Mouse (Mus musculus): ENCODE data around the gene Ykt6. TPM values are rescaled to one million over a fixed set of nuclear protein-coding genes. Genes with fewer than 3 reads are reported as not detected.

Ykt6 gene
- polyA plus RNA-seq, 1 experiment from 2014 or later: 57.9 TPM

DNA sequence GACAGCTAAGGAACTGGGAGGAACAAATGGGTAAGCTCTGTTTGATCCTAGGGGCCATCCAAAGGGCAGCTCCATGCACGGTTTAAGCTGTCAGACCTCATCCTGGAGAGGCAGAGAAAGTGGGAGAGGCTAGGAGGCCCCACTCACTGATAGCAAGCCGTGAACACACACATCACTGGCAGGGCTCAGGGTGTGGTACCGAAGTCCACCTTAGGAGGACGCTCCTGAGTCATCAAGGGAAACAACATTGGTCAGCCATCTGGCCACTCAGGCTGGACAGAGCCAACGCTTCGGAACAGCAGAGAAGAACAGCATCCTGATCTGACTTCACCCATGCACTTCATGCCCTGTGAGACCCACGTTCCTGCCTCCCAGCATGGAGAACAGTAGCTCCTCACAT is 23.6 kb downstream of the Ykt6 start:
- peaks cover 5% of the 10 kb centered on the region; the same call in 1 of the 2 replicates for H3K4me1 ChIP-seq
- H3K27me3 ChIP-seq: no peaks in the 10 kb centered on the region
- H3K36me3 ChIP-seq: no peaks in the 10 kb centered on the region
- H3K4me2 ChIP-seq (replicated peaks): no peak overlapping the region
- WGBS: 90% methylated on average over 7 of the region's 7 CpGs
- no peak overlapping the region for H3K4me3 ChIP-seq
- no peaks in the 10 kb centered on the region for H3K9me3 ChIP-seq
- no peak overlapping the region for H3K9ac ChIP-seq (replicated peaks)
- no peak overlapping the region for H3K27ac ChIP-seq (replicated peaks)
- ATAC-seq (ENCODE audit: low FRiP score, low read depth): no peak

- Histone ChIP-seq H3K9me3 (no peaks in the 10 kb centered on the region), H3K9ac (replicated peaks) (no peak overlapping the region), H3K36me3 (no peaks in the 10 kb centered on the region), H3K4me3 (no peak overlapping the region), H3K4me2 (replicated peaks) (no peak overlapping the region), H3K27ac (replicated peaks) (no peak overlapping the region), H3K27me3 (no peaks in the 10 kb centered on the region), H3K4me1 (peaks cover 5% of the 10 kb centered on the region; the same call in 1 of the 2 replicates)
- no peak for ATAC-seq (ENCODE audit: low FRiP score, low read depth)
- 86% methylated on average over 2 of the region's 2 CpGs for WGBS
Observed at GRCm38 (mm10) chr11:5980108-5980507, 24.6 kb downstream of the Ykt6 start.

GRCm38 (mm10) chr11:5980561-5980960 is 25.1 kb downstream of the Ykt6 start:
- H3K36me3 ChIP-seq: no peaks in the 10 kb centered on the region
- no peaks in the 10 kb centered on the region for H3K9me3 ChIP-seq
- H3K27me3 ChIP-seq: no peaks in the 10 kb centered on the region
- no peak overlapping the region for H3K4me3 ChIP-seq
- H3K9ac ChIP-seq (replicated peaks): no peak overlapping the region
- WGBS: 66% methylated on average over 8 of the region's 8 CpGs
- ATAC-seq (ENCODE audit: low FRiP score, low read depth): no peak
- no peak overlapping the region for H3K4me2 ChIP-seq (replicated peaks)
- H3K27ac ChIP-seq (replicated peaks): no peak overlapping the region
- peaks cover 5% of the 10 kb centered on the region; the same call in 1 of the 2 replicates for H3K4me1 ChIP-seq

- Histone ChIP-seq H3K9ac (replicated peaks) (no peak overlapping the region), H3K27me3 (no peaks in the 10 kb centered on the region), H3K36me3 (no peaks in the 10 kb centered on the region), H3K4me2 (replicated peaks) (no peak overlapping the region), H3K9me3 (no peaks in the 10 kb centered on the region), H3K4me3 (no peak overlapping the region), H3K4me1 (0 out of 2 replicates have a peak, but pooled peaks cover 2% of the 10 kb centered on the region), H3K27ac (replicated peaks) (no peak overlapping the region)
- ATAC-seq (ENCODE audit: low FRiP score, low read depth): no peak
- WGBS: 88% methylated on average over 7 of the region's 7 CpGs
Observed at GRCm38 (mm10) chr11:5981323-5981722, 25.8 kb downstream of the Ykt6 start.

GRCm38 (mm10) chr11:5983629-5984028 is 28.1 kb downstream of the Ykt6 start:
- H3K9ac ChIP-seq (replicated peaks): no peak overlapping the region
- ATAC-seq (ENCODE audit: low FRiP score, low read depth): no peak
- H3K4me3 ChIP-seq: no peak overlapping the region
- H3K4me1 ChIP-seq: 0 out of 2 replicates have a peak, but pooled peaks cover 2% of the 10 kb centered on the region
- H3K27me3 ChIP-seq: no peaks in the 10 kb centered on the region
- no peak overlapping the region for H3K27ac ChIP-seq (replicated peaks)
- no peak overlapping the region for H3K4me2 ChIP-seq (replicated peaks)
- 91% methylated on average over 5 of the region's 5 CpGs for WGBS
- no peaks in the 10 kb centered on the region for H3K36me3 ChIP-seq
- no peaks in the 10 kb centered on the region for H3K9me3 ChIP-seq

GRCm38 (mm10) chr11:5988126-5988525 is 32.6 kb downstream of the Ykt6 start:
- no peak overlapping the region for H3K27ac ChIP-seq (replicated peaks)
- no peaks in the 10 kb centered on the region for H3K36me3 ChIP-seq
- WGBS: 85% methylated on average over 10 of the region's 10 CpGs
- H3K4me3 ChIP-seq: no peak overlapping the region
- peaks cover 5% of the 10 kb centered on the region; the same call in 1 of the 2 replicates for H3K27me3 ChIP-seq
- no peak overlapping the region for H3K4me2 ChIP-seq (replicated peaks)
- no peaks in the 10 kb centered on the region for H3K4me1 ChIP-seq
- no peak overlapping the region for H3K9ac ChIP-seq (replicated peaks)
- ATAC-seq (ENCODE audit: low FRiP score, low read depth): no peak
- H3K9me3 ChIP-seq: no peaks in the 10 kb centered on the region

DNA sequence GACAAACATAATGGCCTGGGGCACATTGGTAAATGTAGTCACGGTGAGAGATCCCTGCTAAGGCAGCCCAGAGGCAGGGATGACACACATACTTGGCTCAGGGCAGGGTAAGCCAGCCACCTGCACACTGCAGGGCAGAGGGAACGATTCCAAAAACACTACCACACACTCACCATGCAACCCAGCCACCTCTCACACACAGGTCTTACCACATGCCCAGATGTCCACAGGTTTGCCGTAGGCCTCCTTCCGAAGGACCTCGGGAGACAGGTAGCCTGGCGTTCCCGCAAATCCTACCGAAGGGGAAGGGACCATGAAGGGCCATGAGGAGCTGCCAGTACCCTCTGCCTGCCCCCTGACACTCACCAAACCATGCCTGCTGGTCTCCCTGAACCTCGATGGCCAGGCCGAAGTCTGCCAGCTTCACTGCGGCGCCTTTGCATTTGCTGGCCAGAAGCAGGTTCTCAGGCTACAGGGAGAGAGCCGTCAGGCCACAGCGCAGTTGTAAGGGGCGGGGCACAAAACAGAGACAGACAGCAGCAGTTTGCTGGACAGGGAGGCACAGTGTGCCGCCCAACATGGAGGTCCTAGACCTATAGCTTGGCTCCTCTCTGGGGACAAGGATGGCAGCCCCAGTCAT is 34.6 kb downstream of the Ykt6 start:
- Histone ChIP-seq H3K4me2 (replicated peaks) (no peak overlapping the region), H3K36me3 (no peaks in the 10 kb centered on the region), H3K27ac (replicated peaks) (no peak overlapping the region), H3K27me3 (peaks cover 5% of the 10 kb centered on the region; the same call in 1 of the 2 replicates), H3K9me3 (no peaks in the 10 kb centered on the region), H3K9ac (replicated peaks) (no peak overlapping the region), H3K4me3 (no peak overlapping the region), H3K4me1 (no peaks in the 10 kb centered on the region)
- 86% methylated on average over 16 of the region's 16 CpGs for WGBS
- ATAC-seq (ENCODE audit: low FRiP score, low read depth): no peak

- Histone ChIP-seq H3K27me3 (peaks cover 5% of the 10 kb centered on the region; the same call in 1 of the 2 replicates), H3K9ac (replicated peaks) (no peak overlapping the region), H3K9me3 (no peaks in the 10 kb centered on the region), H3K4me2 (replicated peaks) (no peak overlapping the region), H3K4me1 (no peaks in the 10 kb centered on the region), H3K36me3 (no peaks in the 10 kb centered on the region), H3K4me3 (no peak overlapping the region), H3K27ac (replicated peaks) (no peak overlapping the region)
- ATAC-seq (ENCODE audit: low FRiP score, low read depth): no peak
- WGBS: 31% methylated on average over 4 of the region's 4 CpGs
Observed at GRCm38 (mm10) chr11:5990910-5991309, 35.4 kb downstream of the Ykt6 start.

GRCm38 (mm10) chr11:5994212-5994611 is 38.7 kb downstream of the Ykt6 start:
- H3K27me3 ChIP-seq: peaks cover 5% of the 10 kb centered on the region; the same call in 1 of the 2 replicates
- no peaks in the 10 kb centered on the region for H3K36me3 ChIP-seq
- ATAC-seq (ENCODE audit: low FRiP score, low read depth): no peak
- H3K4me2 ChIP-seq (replicated peaks): no peak overlapping the region
- H3K4me1 ChIP-seq: no peaks in the 10 kb centered on the region
- H3K4me3 ChIP-seq: no peak overlapping the region
- H3K27ac ChIP-seq (replicated peaks): no peak overlapping the region
- 94% methylated on average over 5 of the region's 5 CpGs for WGBS
- H3K9ac ChIP-seq (replicated peaks): no peak overlapping the region
- H3K9me3 ChIP-seq: no peaks in the 10 kb centered on the region

GRCm38 (mm10) chr11:5994880-5995279 is 39.4 kb downstream of the Ykt6 start:
- Histone ChIP-seq H3K9me3 (no peaks in the 10 kb centered on the region), H3K4me3 (no peak overlapping the region), H3K9ac (replicated peaks) (no peak overlapping the region), H3K27me3 (no peaks in the 10 kb centered on the region; the same call in 1 of the 2 replicates), H3K36me3 (no peaks in the 10 kb centered on the region), H3K4me1 (peaks cover 3% of the 10 kb centered on the region; the same call in 1 of the 2 replicates), H3K4me2 (replicated peaks) (no peak overlapping the region), H3K27ac (replicated peaks) (no peak overlapping the region)
- 79% methylated on average over 3 of the region's 3 CpGs for WGBS
- no peak for ATAC-seq (ENCODE audit: low FRiP score, low read depth)

GRCm38 (mm10) chr11:5995989-5996388 is 40.5 kb downstream of the Ykt6 start:
- no peak overlapping the region for H3K4me3 ChIP-seq

DNA sequence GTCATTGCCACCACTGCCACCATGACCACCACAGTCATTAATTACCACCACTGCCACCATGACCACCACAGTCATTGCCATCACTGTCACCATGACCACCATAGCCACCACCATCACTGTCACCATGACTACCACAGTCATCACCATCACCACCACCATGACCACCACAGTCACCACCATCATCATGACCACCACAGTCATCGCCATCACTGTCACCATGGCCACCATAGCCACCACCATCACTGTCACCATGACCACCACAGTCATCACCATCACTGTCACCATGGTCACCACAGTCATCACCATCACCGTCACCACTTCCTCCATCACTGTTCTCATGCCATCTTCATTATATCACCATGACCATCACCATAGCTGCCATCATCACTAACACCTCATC is 43.0 kb downstream of the Ykt6 start:
- no peak overlapping the region for H3K4me3 ChIP-seq
- no peaks in the 10 kb centered on the region for H3K36me3 ChIP-seq
- H3K4me2 ChIP-seq (replicated peaks): no peak overlapping the region
- ATAC-seq (ENCODE audit: low FRiP score, low read depth): no peak
- H3K27me3 ChIP-seq: no peaks in the 10 kb centered on the region; the same call in 1 of the 2 replicates
- H3K9ac ChIP-seq (replicated peaks): no peak overlapping the region
- peaks cover 16% of the 10 kb centered on the region for H3K4me1 ChIP-seq
- WGBS: 98% methylated on average over 2 of the region's 2 CpGs
- H3K9me3 ChIP-seq: no peaks in the 10 kb centered on the region
- no peak overlapping the region for H3K27ac ChIP-seq (replicated peaks)

More at GRCm38 (mm10) chr11:5995989-5996388, 40.5 kb downstream of the Ykt6 start:
- WGBS: 9% methylated on average over 8 of the region's 8 CpGs
- Histone ChIP-seq H3K9me3 (no peaks in the 10 kb centered on the region), H3K27ac (replicated peaks) (no peak overlapping the region), H3K4me2 (replicated peaks) (no peak overlapping the region), H3K9ac (replicated peaks) (no peak overlapping the region), H3K36me3 (no peaks in the 10 kb centered on the region), H3K4me1 (peaks cover 14% of the 10 kb centered on the region), H3K27me3 (no peaks in the 10 kb centered on the region; the same call in 1 of the 2 replicates)
- ATAC-seq (ENCODE audit: low FRiP score, low read depth): peak; percentile 66; the same call in 1 of the 2 replicates
